Mouse (Mus musculus) lung, postnatal 0 days (tissue): ENCODE measurements around the gene Rnf19b. TPM values are rescaled to one million over a fixed set of nuclear protein-coding genes. Genes with fewer than 3 reads are reported as not detected.

Source experiments
- ATAC-seq: fragments of 200-750 bp; cut with Nextera tagmentation; 2 replicates; pipeline ENCODE4 v1.8.0; 2017; ENCODE audit warnings: moderate library complexity
- DNase-seq: peaks from one replicate; pipeline ENCODE4 v3.0.0-alpha.2; 2016; ENCODE audit warnings: low spot score
- H3K27ac ChIP-seq: fragments of 300-500 bp; sonication (generic); 2 replicates; pipeline ENCODE4 v1.5.1; 2014; ENCODE audit warnings: antibody characterized with exemption, mild to moderate bottlenecking, low read length, mixed read lengths
- H3K27me3 ChIP-seq: fragments of 300-500 bp; sonication (generic); replicated peaks from 2 replicates; pipeline ENCODE4 v1.6.1; 2014; ENCODE audit warnings: low read length, mixed read lengths; ENCODE audit not compliant: insufficient read depth
- H3K36me3 ChIP-seq: fragments of 300-500 bp; sonication (generic); 2 replicates; pipeline ENCODE4 v1.6.1; 2014; ENCODE audit warnings: low read length, mixed read lengths; ENCODE audit not compliant: insufficient read depth
- H3K4me1 ChIP-seq: fragments of 300-500 bp; sonication (generic); 2 replicates; pipeline ENCODE4 v1.6.1; 2014; ENCODE audit warnings: antibody characterized with exemption, low read depth, low read length, mixed read lengths; ENCODE audit not compliant: insufficient read depth
- H3K4me2 ChIP-seq: fragments of 300-500 bp; sonication (generic); replicated peaks from 2 replicates; pipeline ENCODE4 v1.6.1; 2014; ENCODE audit warnings: low read depth, mild to moderate bottlenecking, low read length, moderate library complexity, mixed read lengths
- H3K4me3 ChIP-seq: fragments of 300-500 bp; sonication (generic); 2 replicates; pipeline ENCODE4 v1.5.1; 2014; ENCODE audit warnings: low read depth, low read length
- H3K9ac ChIP-seq: fragments of 300-500 bp; sonication (generic); replicated peaks from 2 replicates; pipeline ENCODE4 v1.6.1; 2014; ENCODE audit warnings: low read depth, mild to moderate bottlenecking
- H3K9me3 ChIP-seq: fragments of 300-500 bp; sonication (generic); 2 replicates; pipeline ENCODE4 v1.6.1; 2016; ENCODE audit warnings: low read length, mixed read lengths
- CTCF ChIP-seq: IDR thresholded peaks from 2 replicates; pipeline ENCODE4 v1.5.1; 2016; ENCODE audit warnings: antibody characterized with exemption, mild to moderate bottlenecking
- EP300 ChIP-seq: IDR thresholded peaks from 2 replicates; pipeline ENCODE4 v1.6.1; 2016; ENCODE audit warnings: antibody characterized with exemption, mild to moderate bottlenecking, control low read depth
- whole genome bisulfite sequencing: fragments of 180-500 bp; shearing (Covaris S2); extraction: QIAGEN DNeasy Blood & Tissue Kit; methylation state at CpG from one replicate; pipeline ENCODE4 v1.1.7; 2014; 5-methylcytosine and 5-hydroxymethylcytosine counted together
- polyA plus RNA-seq: library from polyadenylated mRNA; unstranded; fragments of >200 nt; fragmentation: Nextera tagmentation; extraction: Ambion mirVana; gene quantifications from 2 replicates; pipeline ENCODE4 v1.2.1, GENCODE M21; 2015

Rnf19b gene
- polyA plus RNA-seq, 1 experiment from 2014 or later, result 10.9 TPM

GRCm38 (mm10) chr4:129023884-129024283 is 34.2 kb upstream of the Rnf19b start:
- peaks cover 16% of the 10 kb centered on the region for H3K4me1 ChIP-seq
- H3K27me3 ChIP-seq, result no peaks in the 10 kb centered on the region
- no peak overlapping the region for H3K27ac ChIP-seq
- no peak overlapping the region for H3K4me3 ChIP-seq
- H3K36me3 ChIP-seq, result no peaks in the 10 kb centered on the region
- 65% methylated on average over 6 of the region's 6 CpGs for WGBS
- H3K9me3 ChIP-seq, result no peaks in the 10 kb centered on the region
- ATAC-seq (no peak), DNase-seq (no peak)
- TF ChIP-seq EP300 (no peak), CTCF (no peak)
- H3K4me2 ChIP-seq, result no peak overlapping the region
- no peak overlapping the region for H3K9ac ChIP-seq

DNA sequence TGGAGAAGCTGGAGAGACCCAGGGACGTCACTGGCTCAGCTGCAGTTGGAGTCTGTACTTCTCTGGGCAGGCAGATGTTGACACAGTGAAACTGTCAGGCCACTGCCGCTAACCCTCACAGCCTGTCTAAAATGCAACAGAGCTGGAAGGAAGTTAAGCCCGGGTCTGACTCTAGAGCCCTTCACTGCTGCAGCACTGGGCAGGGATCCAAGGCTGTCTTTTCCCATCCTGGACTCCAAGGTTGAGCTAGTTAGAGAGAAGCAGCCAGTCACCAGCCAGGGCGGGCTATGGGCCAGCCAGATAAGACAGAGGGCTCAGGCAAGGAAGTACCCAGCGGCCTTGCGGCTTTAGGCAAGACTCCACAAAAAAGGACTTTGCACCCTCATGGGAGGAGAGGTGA is 33.3 kb upstream of the Rnf19b start:
- no peak overlapping the region; the same call in 1 of the 2 replicates for H3K9ac ChIP-seq
- peaks cover 16% of the 10 kb centered on the region for H3K4me1 ChIP-seq
- no peak overlapping the region for H3K4me3 ChIP-seq
- H3K36me3 ChIP-seq, result no peaks in the 10 kb centered on the region
- peak overlapping the region; percentile 8; the same call in 1 of the 2 replicates for H3K27ac ChIP-seq
- TF ChIP-seq EP300, result no peak
- no peak for TF ChIP-seq CTCF
- H3K9me3 ChIP-seq, result no peaks in the 10 kb centered on the region
- ATAC-seq, result peak; percentile 67
- H3K27me3 ChIP-seq, result no peaks in the 10 kb centered on the region
- 8% methylated on average over 6 of the region's 6 CpGs for WGBS
- peak; percentile 75 for DNase-seq
- H3K4me2 ChIP-seq, result no peak overlapping the region

DNA sequence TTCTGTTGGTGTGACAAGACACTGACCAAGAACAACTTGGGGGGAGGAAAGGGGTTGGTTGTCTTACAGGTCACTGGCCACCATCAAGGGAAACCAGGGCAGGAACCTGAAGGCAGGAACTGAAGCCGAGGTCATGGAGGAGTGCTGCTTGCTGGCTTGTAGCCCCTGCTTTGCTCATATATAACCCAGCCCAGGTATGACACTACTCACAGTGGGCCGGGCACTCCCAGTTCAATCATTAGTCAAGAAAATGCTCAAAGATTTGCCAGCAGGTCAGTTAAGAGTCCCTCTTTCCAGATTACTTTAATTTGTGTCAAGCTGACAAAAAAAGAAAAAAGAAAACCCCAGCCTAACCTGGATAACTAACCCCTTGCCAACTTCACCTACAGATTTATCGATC is 32.4 kb upstream of the Rnf19b start:
- ATAC-seq (no peak), DNase-seq (no peak)
- Histone ChIP-seq H3K27me3 (no peaks in the 10 kb centered on the region), H3K4me1 (peaks cover 12% of the 10 kb centered on the region), H3K4me2 (no peak overlapping the region), H3K27ac (no peak overlapping the region), H3K9ac (no peak overlapping the region), H3K36me3 (no peaks in the 10 kb centered on the region), H3K4me3 (no peak overlapping the region), H3K9me3 (no peaks in the 10 kb centered on the region)
- 94% methylated on average over 3 of the region's 3 CpGs for WGBS
- TF ChIP-seq CTCF (no peak), EP300 (no peak)

DNA sequence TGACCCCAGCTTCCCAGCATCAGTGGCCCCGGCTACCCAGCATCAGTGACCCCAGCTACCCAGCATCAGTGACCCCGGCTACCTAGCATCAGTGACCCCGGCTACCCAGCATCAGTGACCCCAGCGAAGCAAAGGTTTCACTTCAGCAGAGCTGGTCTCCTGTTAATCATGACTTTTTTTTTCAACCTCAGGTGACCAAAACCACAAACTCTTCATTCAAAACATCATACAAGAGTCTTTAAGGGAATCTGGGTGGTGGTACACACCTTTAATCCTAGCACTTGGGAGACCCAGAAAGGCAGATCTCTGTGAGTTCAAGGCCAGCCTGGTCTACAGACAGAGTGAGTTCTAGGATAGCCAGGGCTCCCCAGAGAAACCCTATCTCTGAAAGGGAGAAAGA is 27.3 kb upstream of the Rnf19b start:
- H3K9me3 ChIP-seq, result no peaks in the 10 kb centered on the region
- no peaks in the 10 kb centered on the region for H3K36me3 ChIP-seq
- DNase-seq (no peak), ATAC-seq (no peak)
- no peak overlapping the region for H3K9ac ChIP-seq
- H3K27me3 ChIP-seq, result no peaks in the 10 kb centered on the region
- no peak overlapping the region for H3K4me3 ChIP-seq
- H3K4me1 ChIP-seq, result peaks cover 12% of the 10 kb centered on the region; the same call in 1 of the 2 replicates
- TF ChIP-seq EP300 (no peak), CTCF (no peak)
- no peak overlapping the region for H3K4me2 ChIP-seq
- 85% methylated on average over 4 of the region's 4 CpGs for WGBS
- no peak overlapping the region for H3K27ac ChIP-seq

GRCm38 (mm10) chr4:129031408-129031965 is 26.6 kb upstream of the Rnf19b start:
- whole genome bisulfite sequencing, result 77% methylated on average over 8 of the region's 8 CpGs
- Histone ChIP-seq H3K9me3 (no peaks in the 10 kb centered on the region), H3K27me3 (no peaks in the 10 kb centered on the region), H3K4me3 (no peak overlapping the region), H3K9ac (no peak overlapping the region), H3K4me2 (no peak overlapping the region), H3K36me3 (no peaks in the 10 kb centered on the region), H3K4me1 (peaks cover 15% of the 10 kb centered on the region; the same call in 1 of the 2 replicates), H3K27ac (no peak overlapping the region)
- ATAC-seq, result no peak
- TF ChIP-seq CTCF (no peak), EP300 (no peak)
- DNase-seq, result no peak

- WGBS, result 46% methylated on average over 11 of the region's 11 CpGs
- ATAC-seq (no peak), DNase-seq (no peak)
- Histone ChIP-seq H3K27me3 (no peaks in the 10 kb centered on the region), H3K4me3 (no peak overlapping the region), H3K4me2 (no peak overlapping the region), H3K9ac (no peak overlapping the region), H3K36me3 (no peaks in the 10 kb centered on the region), H3K27ac (peak overlapping the region; percentile 71), H3K4me1 (peaks cover 15% of the 10 kb centered on the region; the same call in 1 of the 2 replicates), H3K9me3 (no peaks in the 10 kb centered on the region)
- TF ChIP-seq EP300 (no peak), CTCF (no peak)
Measured at GRCm38 (mm10) chr4:129032133-129032962, 25.7 kb upstream of the Rnf19b start.
